Mouse (Mus musculus) cerebellum, adult 18-20 months (tissue): ENCODE measurements at regions not wholly inside any gene's neighbourhood (a gene's known extent, or its start where the extent isn't known, plus 50 kb on each side); places are given as distances from the start of the nearest gene placed in this dataset.

ENCODE experiments used
- DNase-seq, 2 experiments: peaks; one replicate each; pipeline ENCODE4 v3.0.0; 2021

- peak in 1 of 2 experiments; percentile 14 for DNase-seq
Observed at GRCm38 (mm10) chr5:132760396-132760795, 217.3 kb upstream of the Auts2 start.

GRCm38 (mm10) chr5:132759751-132760150 lies 216.6 kb upstream of the Auts2 start:
- no peak for DNase-seq

- DNase-seq, result peak; percentile 7 to 9
Observed at GRCm38 (mm10) chr5:132758941-132759340, 215.8 kb upstream of the Auts2 start.

- no peak for DNase-seq
Observed at GRCm38 (mm10) chr5:132737966-132738365, 194.8 kb upstream of the Auts2 start.

GRCm38 (mm10) chr5:132728689-132729189 lies 185.6 kb upstream of the Auts2 start:
- DNase-seq, result no peak

GRCm38 (mm10) chr5:132724467-132724866 lies 181.3 kb upstream of the Auts2 start:
- no peak for DNase-seq

GRCm38 (mm10) chr5:132710301-132710700 lies 167.2 kb upstream of the Auts2 start:
- DNase-seq, result no peak

GRCm38 (mm10) chr5:132707531-132707930 lies 164.4 kb upstream of the Auts2 start:
- no peak for DNase-seq

GRCm38 (mm10) chr5:132703455-132704100 lies 160.4 kb upstream of the Auts2 start:
- no peak for DNase-seq

GRCm38 (mm10) chr5:132702573-132702972 lies 159.4 kb upstream of the Auts2 start:
- DNase-seq, result no peak

- DNase-seq, result no peak
Observed at GRCm38 (mm10) chr5:132690784-132691183, 147.6 kb upstream of the Auts2 start.

GRCm38 (mm10) chr5:132675261-132675660 lies 132.1 kb upstream of the Auts2 start:
- no peak for DNase-seq

- no peak for DNase-seq
Observed at GRCm38 (mm10) chr5:132673599-132674305, 130.6 kb upstream of the Auts2 start.

- no peak for DNase-seq
Observed at GRCm38 (mm10) chr5:132671496-132671895, 128.4 kb upstream of the Auts2 start.

- no peak for DNase-seq
Observed at GRCm38 (mm10) chr5:132667316-132667715, 124.2 kb upstream of the Auts2 start.

GRCm38 (mm10) chr5:132661266-132661665 lies 118.1 kb upstream of the Auts2 start:
- DNase-seq, result peak; percentile 23 to 48

- DNase-seq, result no peak
Observed at GRCm38 (mm10) chr5:132660036-132660435, 116.9 kb upstream of the Auts2 start.

- DNase-seq, result no peak
Observed at GRCm38 (mm10) chr5:132654382-132654781, 111.2 kb upstream of the Auts2 start.

- peak in 1 of 2 experiments; percentile 12 for DNase-seq
Observed at GRCm38 (mm10) chr5:132653694-132654300, 110.7 kb upstream of the Auts2 start.

- DNase-seq, result no peak
Observed at GRCm38 (mm10) chr5:132652201-132652600, 109.1 kb upstream of the Auts2 start.

- DNase-seq, result no peak
Observed at GRCm38 (mm10) chr5:132649771-132650170, 106.6 kb upstream of the Auts2 start.

- DNase-seq, result no peak
Observed at GRCm38 (mm10) chr5:132648751-132649150, 105.6 kb upstream of the Auts2 start.

- DNase-seq, result no peak
Observed at GRCm38 (mm10) chr5:132644646-132645172, 101.6 kb upstream of the Auts2 start.

- DNase-seq, result no peak
Observed at GRCm38 (mm10) chr5:132643270-132643669, 100.1 kb upstream of the Auts2 start.
